Mouse (Mus musculus) liver, embryonic 14.5 days (tissue): ENCODE measurements at regions not wholly inside any gene's neighbourhood (a gene's known extent, or its start where the extent isn't known, plus 50 kb on each side); places are given as distances from the start of the nearest gene placed in this dataset.
"Not testable (repeated sequence)": the region's sequence is repeated elsewhere in the genome, so short reads cannot be mapped to it uniquely, and the experiment has no call there.

Experiments used
- CTCF ChIP-seq: IDR thresholded peaks from 2 replicates; pipeline ENCODE4 v1.5.1; 2016; ENCODE audit warnings: antibody characterized with exemption, low read depth, control low read depth
- EP300 ChIP-seq: IDR thresholded peaks from 2 replicates; pipeline ENCODE4 v1.6.1; 2016; ENCODE audit warnings: antibody characterized with exemption, low read depth

DNA sequence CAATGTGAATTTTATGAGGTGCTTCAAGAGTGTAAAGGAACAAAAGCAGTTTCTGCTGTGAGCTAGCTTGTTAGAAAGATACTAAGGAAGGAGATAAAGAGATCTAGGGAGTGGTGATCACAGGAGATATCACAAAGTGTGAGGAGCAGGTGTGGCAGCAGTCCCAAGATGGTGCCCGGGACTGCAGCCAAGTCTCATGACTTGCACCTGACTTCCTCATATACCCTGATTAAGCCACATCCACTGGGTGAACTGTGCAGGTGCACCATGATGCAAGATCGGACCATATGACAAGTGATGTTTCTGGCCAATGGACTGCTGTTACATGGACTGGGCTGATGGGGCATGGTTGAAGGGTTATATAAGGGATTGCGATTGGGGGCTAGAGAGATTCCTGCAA lies 197.8 kb upstream of the Atp10a start:
- not testable (repeated sequence) for TF ChIP-seq CTCF, EP300
